Mouse (Mus musculus) olfactory bulb, adult 2 months (tissue): ENCODE data around the gene Ptger1.

Source experiments
- CTCF ChIP-seq: fragments of 200-500 bp; IDR thresholded peaks from 2 replicates; pipeline ENCODE4 v1.5.1; 2012; ENCODE audit warnings: low read depth, mild to moderate bottlenecking, low read length, moderate library complexity; ENCODE audit not compliant: insufficient read depth
- POLR2A ChIP-seq: fragments of 200-500 bp; IDR thresholded peaks from 2 replicates; pipeline ENCODE4 v1.6.1; 2012; ENCODE audit warnings: mild to moderate bottlenecking, low read depth, low read length, moderate library complexity; ENCODE audit not compliant: insufficient read depth

DNA sequence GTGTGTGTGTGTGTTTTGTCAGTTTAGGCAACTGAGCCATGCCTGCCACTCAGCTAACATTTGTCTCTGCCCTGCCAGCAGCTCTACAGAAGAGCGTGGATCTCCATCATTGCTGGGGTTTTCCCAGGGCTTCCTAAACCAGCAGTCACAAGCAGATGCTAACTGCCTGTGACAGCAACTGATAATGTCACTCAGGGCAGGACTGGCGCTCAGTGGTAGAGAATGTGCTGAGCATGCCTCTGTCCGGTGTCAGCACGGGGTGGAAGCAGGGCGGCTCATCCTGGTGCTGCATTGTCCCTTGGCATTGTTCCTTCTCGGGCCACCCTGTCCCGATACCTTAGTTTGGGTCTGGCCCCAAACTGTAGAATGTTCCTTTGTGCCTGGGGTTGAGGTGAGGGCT lies 42.9 kb upstream of the Ptger1 start:
- TF ChIP-seq CTCF (no peak), POLR2A (no peak)
